Mouse (Mus musculus) cortical plate, adult 2 months (tissue): Measurements from ENCODE around the gene Twf1. TPM values are rescaled to one million over a fixed set of nuclear protein-coding genes. Genes with fewer than 3 reads are reported as not detected.

ENCODE experiments used
- H3K27ac ChIP-seq: fragments of 200-500 bp; 2 replicates; pipeline ENCODE4 v1.5.1; 2012; ENCODE audit warnings: low read length, control low read depth, inconsistent platforms; ENCODE audit not compliant: insufficient read depth
- H3K4me1 ChIP-seq: fragments of 200-500 bp; 2 replicates; pipeline ENCODE4 v1.6.1; 2011; ENCODE audit warnings: low read length; ENCODE audit not compliant: control insufficient read depth, insufficient read depth
- H3K4me3 ChIP-seq: fragments of 200-500 bp; 2 replicates; pipeline ENCODE4 v1.5.1; 2011; ENCODE audit warnings: mild to moderate bottlenecking, low read length, control low read depth; ENCODE audit not compliant: insufficient read depth
- CTCF ChIP-seq: fragments of 200-500 bp; IDR thresholded peaks from 2 replicates; pipeline ENCODE4 v1.5.1; 2011; ENCODE audit warnings: mild to moderate bottlenecking, control low read depth, low read length; ENCODE audit not compliant: insufficient read depth; ENCODE audit errors: extremely low read depth
- POLR2A ChIP-seq: fragments of 200-500 bp; IDR thresholded peaks from 2 replicates; pipeline ENCODE4 v1.6.1; 2011; ENCODE audit warnings: mild to moderate bottlenecking, low read length, control low read depth; ENCODE audit not compliant: insufficient read depth; ENCODE audit errors: extremely low read depth
- polyA plus RNA-seq: library from polyadenylated mRNA; depleted of rRNA; stranded (reverse); fragments of >200 nt; gene quantifications from 2 replicates; pipeline ENCODE4 v1.2.3, GENCODE M21; 2012

The Twf1 gene
- polyA plus RNA-seq, 1 experiment, result 42.0 TPM

DNA sequence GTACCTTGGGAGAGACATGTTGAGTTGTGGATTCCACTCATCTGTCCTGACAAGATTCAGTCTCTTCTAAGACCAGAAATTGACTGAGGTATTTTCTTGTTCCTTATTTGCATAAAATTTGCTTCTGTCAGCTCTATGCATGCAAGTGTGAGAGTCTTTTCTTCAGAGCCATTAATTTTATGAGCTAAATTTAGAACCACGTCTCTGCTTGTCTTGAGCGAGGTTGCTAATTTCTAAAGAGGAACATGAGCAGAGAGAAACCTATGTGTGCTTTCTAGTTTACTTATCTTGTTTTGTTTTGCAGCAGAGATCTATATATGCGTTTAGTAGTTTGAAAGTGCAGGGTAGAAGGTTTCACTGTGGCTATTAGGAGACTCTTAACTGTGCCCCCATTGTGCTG lies 12.8 kb upstream of the Twf1 start:
- no peak overlapping the region for H3K27ac ChIP-seq
- no peak for TF ChIP-seq POLR2A
- no peak for TF ChIP-seq CTCF

DNA sequence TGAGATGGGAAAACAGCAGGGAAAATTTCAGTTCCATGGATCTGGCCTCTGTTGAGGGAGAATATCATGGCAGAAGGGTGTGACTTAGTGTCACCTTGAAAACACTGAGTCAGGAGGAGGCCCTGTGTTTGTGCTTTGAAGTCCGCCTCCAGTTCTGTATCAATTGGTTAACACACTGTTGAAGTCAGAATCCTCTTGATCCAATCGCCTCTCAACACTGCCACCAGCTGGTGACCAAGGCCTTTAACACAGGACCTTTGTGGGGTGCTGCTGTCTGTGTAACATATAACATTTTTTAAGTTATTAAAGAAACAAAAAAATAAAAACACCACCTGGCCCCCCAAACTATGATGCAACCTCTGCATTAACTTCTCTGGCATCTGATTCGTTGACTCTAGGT lies 11.7 kb upstream of the Twf1 start:
- Histone ChIP-seq H3K4me1 (no peaks in the 10 kb centered on the region), H3K4me3 (no peak overlapping the region), H3K27ac (no peak overlapping the region)
- TF ChIP-seq POLR2A, result no peak
- peak; percentile 48 for TF ChIP-seq CTCF

More for the DNA sequence above, 12.8 kb upstream of the Twf1 start:
- no peaks in the 10 kb centered on the region for H3K4me1 ChIP-seq
- H3K4me3 ChIP-seq, result no peak overlapping the region

DNA sequence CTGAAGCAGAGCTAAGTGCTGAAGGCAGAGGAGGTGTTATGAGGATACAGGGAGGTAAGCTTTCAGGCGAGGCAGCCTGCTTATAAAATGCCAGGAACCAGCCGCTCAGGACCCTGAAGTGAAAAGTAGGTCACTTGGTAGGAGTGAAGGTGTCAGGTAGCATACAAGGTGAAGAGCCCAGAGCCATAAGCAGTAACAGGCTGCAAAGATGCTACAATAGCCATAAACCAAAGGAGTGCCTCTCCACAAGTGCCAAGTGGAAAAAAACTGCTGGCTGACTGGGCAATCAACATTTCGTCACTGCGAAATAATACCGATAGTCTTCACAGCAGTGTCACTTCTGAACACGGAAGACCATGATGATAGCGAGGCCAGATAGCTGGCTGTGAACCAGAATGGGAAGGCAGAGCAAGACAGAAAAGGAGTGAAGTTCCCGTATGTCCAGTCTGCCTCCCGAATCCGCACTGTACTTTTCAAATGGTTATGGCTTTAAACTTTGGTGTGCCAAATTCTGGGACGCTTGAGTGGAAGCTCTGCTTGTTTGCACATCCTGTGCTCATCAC lies 10.5 kb upstream of the Twf1 start:
- TF ChIP-seq POLR2A, result no peak
- no peak for TF ChIP-seq CTCF
- Histone ChIP-seq H3K27ac (no peak overlapping the region), H3K4me3 (no peak overlapping the region), H3K4me1 (no peaks in the 10 kb centered on the region)

DNA sequence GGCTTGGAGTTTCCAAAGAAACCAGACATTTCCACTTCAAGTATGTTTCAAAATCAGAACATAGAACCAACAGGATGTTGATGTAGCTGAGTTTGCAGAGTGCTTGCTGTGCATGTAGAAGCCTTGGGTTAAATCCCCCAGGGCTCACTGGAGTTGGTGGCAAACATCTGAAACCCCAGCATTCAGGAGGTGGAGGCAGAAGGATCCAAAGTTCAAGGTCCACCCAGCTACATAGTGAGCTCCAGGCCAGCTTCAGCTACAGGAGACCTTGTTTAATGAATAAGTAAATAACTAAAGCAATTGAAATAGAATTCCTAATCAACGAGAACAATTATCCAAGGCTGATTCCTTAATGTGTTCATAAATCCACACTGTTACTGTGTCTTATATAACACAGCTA lies 3.9 kb upstream of the Twf1 start:
- no peak for TF ChIP-seq CTCF
- TF ChIP-seq POLR2A, result no peak
- H3K4me1 ChIP-seq, result no peaks in the 10 kb centered on the region

DNA sequence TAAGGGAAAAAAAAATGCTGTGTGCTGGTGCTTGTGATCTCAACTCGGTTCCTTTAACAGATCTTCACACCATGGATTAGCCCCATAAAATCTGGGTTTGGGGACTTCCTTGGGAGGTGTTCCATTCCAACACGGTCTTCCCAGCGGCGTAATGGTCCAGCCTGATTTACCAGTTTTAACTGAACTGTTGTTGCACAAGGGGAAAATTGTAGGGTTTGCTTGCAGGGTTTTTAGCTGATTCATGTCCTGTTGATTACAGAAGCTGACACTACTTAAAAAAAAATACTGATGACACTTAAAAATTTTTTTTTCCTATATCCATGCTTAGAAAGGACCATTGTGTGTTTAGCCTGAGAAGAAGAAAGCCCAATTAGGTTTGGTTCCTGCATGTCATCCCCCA lies 1.7 kb upstream of the Twf1 start:
- Histone ChIP-seq H3K4me3 (no peak overlapping the region), H3K27ac (no peak overlapping the region), H3K4me1 (no peaks in the 10 kb centered on the region)
- TF ChIP-seq CTCF, result no peak
- no peak for TF ChIP-seq POLR2A

More for the DNA sequence above, 3.9 kb upstream of the Twf1 start:
- H3K4me3 ChIP-seq, result no peak overlapping the region
- H3K27ac ChIP-seq, result no peak overlapping the region

DNA sequence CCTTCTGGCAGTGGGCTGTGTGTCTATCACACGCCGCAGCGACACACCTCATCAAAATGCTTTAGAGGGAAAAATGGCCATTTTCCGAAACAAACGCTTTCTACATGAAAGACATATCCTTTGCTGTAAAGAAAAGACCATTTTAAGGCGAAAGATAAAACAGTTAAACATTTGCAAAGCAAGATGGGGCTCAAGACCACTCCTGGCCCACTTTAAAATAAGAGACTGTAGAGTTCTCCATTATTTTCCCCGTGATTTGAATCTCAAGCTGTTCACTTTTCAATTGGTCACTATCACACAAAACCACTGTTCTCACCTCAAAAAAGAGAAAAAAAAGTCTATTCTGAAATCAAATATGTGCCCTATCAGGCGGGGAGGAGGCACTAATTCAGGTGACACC lies 394 bp upstream of the Twf1 start:
- H3K27ac ChIP-seq, result no peak overlapping the region
- H3K4me1 ChIP-seq, result no peaks in the 10 kb centered on the region
- TF ChIP-seq POLR2A, result no peak
- no peak for TF ChIP-seq CTCF
- H3K4me3 ChIP-seq, result peak overlapping the region; percentile 94

DNA sequence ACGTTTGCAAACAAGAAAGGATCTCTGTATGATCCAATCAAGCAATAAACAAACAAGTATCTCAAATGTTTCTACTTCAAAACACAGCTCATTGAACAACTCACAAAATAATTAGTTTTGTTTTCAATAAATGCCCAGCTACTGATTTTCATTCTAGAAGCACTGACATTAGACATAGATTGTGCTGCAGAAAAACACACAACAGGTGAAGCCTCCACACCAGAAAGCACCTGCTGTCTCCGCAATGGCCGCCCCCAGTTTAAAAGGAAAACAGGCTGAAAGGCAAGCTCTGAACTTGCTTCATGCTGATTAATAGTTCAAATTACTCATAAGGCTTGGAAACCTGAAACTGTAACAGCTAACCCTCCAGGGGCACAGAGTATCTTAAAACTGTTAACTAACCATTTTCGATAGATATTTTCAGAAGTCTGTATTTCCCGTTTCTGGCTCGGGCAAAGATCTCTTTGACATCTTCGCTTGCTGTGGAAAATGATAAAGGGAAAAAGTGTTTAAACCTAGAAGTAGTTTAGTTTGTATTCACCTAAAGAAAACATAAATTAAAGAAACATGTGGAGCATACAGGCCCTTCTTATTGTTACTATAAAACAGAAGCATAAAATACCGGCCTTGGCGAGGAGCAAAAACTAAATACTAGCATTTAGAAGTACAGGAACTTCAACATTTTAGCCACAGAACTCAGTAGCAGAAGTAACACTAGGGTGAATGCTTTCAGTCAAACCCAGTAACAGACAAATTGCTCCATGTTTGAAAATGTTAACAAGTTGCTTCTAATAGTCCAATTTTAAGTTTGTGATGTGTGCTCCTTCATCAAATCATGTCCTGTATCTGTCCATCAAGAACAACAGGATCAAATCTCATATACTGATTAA lies 1.6 kb downstream of the Twf1 start:
- no peak overlapping the region; the same call in 1 of the 2 replicates for H3K4me3 ChIP-seq

DNA sequence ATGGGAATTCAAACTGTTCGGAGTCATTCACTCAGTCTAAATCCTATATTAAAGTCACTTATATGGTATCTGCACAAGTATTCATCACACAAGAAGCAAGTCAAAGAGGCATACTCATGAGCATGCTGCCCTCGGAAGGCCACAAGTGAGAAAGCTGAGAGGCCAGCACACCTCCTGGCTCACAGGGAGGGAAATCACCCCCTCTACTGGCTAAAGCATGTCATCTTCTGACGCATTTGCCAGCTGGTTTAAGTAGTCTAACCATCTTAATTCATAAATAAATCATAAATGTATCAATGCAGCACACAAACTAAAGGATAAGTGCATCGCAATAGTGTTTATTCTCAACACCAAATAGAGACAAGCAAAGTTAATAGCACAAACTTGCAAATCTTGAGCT lies 5.0 kb downstream of the Twf1 start:
- Histone ChIP-seq H3K4me1 (no peaks in the 10 kb centered on the region), H3K27ac (no peak overlapping the region), H3K4me3 (no peak overlapping the region)
- TF ChIP-seq CTCF (no peak), POLR2A (no peak)

More for the DNA sequence above, 1.6 kb downstream of the Twf1 start:
- TF ChIP-seq CTCF (no peak), POLR2A (no peak)
- no peak overlapping the region for H3K27ac ChIP-seq
- no peaks in the 10 kb centered on the region for H3K4me1 ChIP-seq

DNA sequence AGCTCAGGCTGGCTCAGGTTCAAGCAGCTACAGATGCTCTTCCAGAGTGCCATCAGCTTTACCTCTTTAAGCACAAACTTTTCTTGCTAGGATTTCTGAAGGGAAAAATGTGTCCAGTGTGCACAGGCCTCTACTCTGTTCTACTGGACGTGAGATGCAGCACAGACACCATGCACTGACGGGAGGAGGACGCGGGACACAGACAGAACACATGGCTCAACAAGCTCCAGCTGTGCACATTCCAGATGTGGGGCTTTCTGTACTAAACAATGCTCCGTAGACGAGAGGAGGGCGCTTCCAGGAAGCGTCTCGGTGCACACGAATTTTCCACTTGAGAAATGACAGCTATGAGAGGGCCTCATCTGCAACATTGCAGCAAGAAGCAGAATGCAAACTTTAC lies 6.5 kb downstream of the Twf1 start:
- TF ChIP-seq POLR2A (no peak), CTCF (no peak)

More for the DNA sequence above, 6.5 kb downstream of the Twf1 start:
- Histone ChIP-seq H3K4me3 (no peak overlapping the region), H3K4me1 (no peaks in the 10 kb centered on the region), H3K27ac (no peak overlapping the region)
